In the genomic region with DNA sequence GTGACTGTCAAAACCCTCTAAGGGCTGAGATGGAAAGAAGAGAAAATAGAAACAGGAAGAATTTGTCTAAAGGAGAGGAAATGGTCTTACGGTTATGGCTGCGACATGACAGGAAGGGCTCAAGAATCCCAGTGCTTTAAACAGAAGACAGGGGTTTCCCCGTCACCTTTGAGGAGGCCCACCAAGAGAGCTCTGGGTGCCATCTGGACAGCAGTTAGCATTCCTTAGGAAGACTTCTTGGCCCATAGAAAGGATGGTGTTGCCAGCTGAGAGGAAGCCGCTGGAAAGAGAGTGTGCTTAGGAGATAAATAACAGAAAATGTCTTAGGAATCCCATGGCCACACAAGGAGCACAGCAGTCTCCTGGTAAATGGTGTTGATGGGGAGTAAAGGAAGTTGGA, we compare ENCODE assay signal across 26 mouse cellular contexts. TPM values are rescaled to one million over a fixed set of nuclear protein-coding genes. Genes with fewer than 3 reads are reported as not detected.
"Had no signal": no experiment of that assay in that cellular context is flagged by ENCODE, and none has a peak within 500 bp of the region (broad histone marks: within the 10 kb centered on the region; RNA-seq: fewer than 3 reads in every experiment).

No protein-coding gene starts in this region.

- H3K4me1 ChIP-seq: heart, embryonic 12.5 days; hindbrain, embryonic 12.5 days; intestine, embryonic 15.5 days; limb, embryonic 10.5 days; limb, embryonic 12.5 days; liver, embryonic 13.5 days had no signal

- H3K9me3 ChIP-seq: heart, embryonic 12.5 days; hindbrain, embryonic 12.5 days; intestine, embryonic 15.5 days; limb, embryonic 10.5 days; limb, embryonic 12.5 days; liver, embryonic 13.5 days had no signal

- DNase-seq: gastrocnemius, postnatal 14 days; gastrocnemius, postnatal 36 days; heart, adult 2 months; heart, postnatal 10 days; kidney, adult 18-20 months; kidney, adult 8-10 months; kidney, postnatal 10 days; kidney, postnatal 25 days; kidney, postnatal 4 days; liver; liver, embryonic 13.5 days had no signal

- H3K4me3 ChIP-seq: heart, adult 2 months; heart, embryonic 12.5 days; hindbrain, embryonic 12.5 days; intestine, embryonic 15.5 days; layer of hippocampus, adult 2 months; left cerebral cortex, adult 2 months; limb, embryonic 10.5 days; limb, embryonic 12.5 days; liver, embryonic 13.5 days had no signal

- H3K27ac ChIP-seq: heart, adult 2 months; hindbrain, embryonic 12.5 days; hindbrain, embryonic 14.5 days; intestine, embryonic 15.5 days; layer of hippocampus, adult 2 months; left cerebral cortex, adult 2 months; limb, embryonic 10.5 days; limb, embryonic 12.5 days; liver, embryonic 13.5 days had no signal

- H3K36me3 ChIP-seq: heart, embryonic 12.5 days; hindbrain, embryonic 12.5 days; intestine, embryonic 15.5 days; limb, embryonic 10.5 days; limb, embryonic 12.5 days; liver, embryonic 13.5 days had no signal

- H3K27me3 ChIP-seq: heart, embryonic 12.5 days; hindbrain, embryonic 12.5 days; intestine, embryonic 15.5 days; limb, embryonic 12.5 days; liver, embryonic 13.5 days had no signal

RNA-seq across cellular contexts. Expression of a gene that starts 34.3 kb away (rescaled TPM):
- total RNA-seq: gastrocnemius, adult 18-20 months; gastrocnemius, adult 8-10 months; gastrocnemius, postnatal 14 days; gastrocnemius, postnatal 36 days; heart, postnatal 10 days; heart, postnatal 25 days; layer of hippocampus, adult 2 months; layer of hippocampus, postnatal 25 days; left cerebral cortex, adult 2 months; left cerebral cortex, postnatal 36 days had no signal
- polyA plus RNA-seq: gonadal fat pad, adult 2 months; heart, adult 2 months; hindbrain, embryonic 16.5 days; limb, embryonic 12.5 days had no signal
